Mouse (Mus musculus): ENCODE results near the gene Cobl. TPM values are rescaled to one million over a fixed set of nuclear protein-coding genes. Genes with fewer than 3 reads are reported as not detected.

The Cobl gene
- 16.0 TPM for polyA plus RNA-seq (2014; fragmentation: Illumina TruSeq; extraction: RNeasy Lipid Tissue Mini Kit (QIAGEN cat#74804); ENCODE audit: insufficient read depth, low read depth, low replicate concordance)

DNA sequence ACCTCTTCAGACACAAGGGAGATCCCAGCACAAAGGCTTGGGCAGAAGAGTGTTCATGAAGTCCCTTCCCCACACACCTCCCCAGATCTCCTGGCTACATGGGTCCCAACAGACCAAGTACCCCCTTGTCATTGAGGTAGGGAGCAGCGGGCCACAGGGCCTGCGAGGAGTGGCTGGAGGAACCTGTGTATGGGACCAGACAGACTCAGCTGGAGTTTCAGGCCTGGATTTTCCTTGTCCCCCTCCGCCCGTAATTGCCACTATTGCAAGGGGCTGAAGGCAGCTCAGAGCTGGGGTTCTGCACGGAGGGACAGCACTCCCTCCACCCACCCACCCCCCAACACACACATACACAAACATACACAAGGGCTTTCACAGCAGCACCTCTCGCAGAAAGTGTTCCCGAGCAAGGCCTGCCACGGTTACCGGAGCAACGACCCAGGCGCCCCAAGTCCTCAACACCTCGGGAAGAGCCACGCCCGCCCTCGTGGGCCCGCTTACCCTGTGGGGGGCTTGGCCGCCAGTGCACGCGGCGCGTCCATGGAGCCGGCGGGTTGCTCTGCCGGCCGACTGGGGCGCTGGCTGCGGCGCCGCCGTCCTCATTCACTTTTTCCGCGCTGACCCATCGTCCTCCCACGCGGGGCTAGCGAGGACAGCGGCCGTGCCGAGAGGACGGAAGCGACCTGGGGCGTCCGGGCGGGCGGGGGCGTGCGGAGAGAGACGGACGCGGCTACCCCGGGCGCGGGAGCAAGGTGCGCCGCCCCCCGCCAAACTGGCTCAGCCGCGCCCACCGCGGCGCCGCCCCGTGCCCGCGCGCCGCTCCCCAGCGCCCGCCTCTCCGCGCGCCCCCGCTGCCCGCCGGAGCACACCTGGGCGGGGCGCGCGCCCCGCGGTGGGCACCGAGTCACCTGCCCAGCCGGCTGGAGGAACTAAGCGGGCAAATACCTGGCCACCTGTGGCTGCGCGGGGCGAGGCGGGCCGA lies at the start of gene Cobl:
Gene Cobl (minus strand): TSS at position 780 of the 982 bp plus-strand sequence.

All from lung, adult 10 weeks (tissue).